Mouse (Mus musculus) embryonic stem cell, embryonic (primary cell): ENCODE results near the gene Raet1e.
"Not testable (repeated sequence)": the region's sequence is repeated elsewhere in the genome, so short reads cannot be mapped to it uniquely, and the experiment has no call there.

ENCODE experiments used
- CTCF ChIA-PET, 4 experiments: fragments of 300-600 bp in 2 of 4; fragments of 350-600 bp in 2 of 4; sonication (Branson Sonifier 250); formaldehyde crosslinking; loops; one replicate each; lab custom pipeline; 2022; ENCODE audit warnings: inconsistent platforms in 2 of 4; lab: Charles Lee
- POLR2A ChIA-PET, 4 experiments: fragments of 300-600 bp in 2 of 4; fragments of 350-600 bp in 2 of 4; sonication (Branson Sonifier 250); formaldehyde crosslinking; loops; one replicate each; lab custom pipeline; 2022; ENCODE audit warnings: antibody characterized with exemption in 4 of 4, inconsistent platforms in 1 of 4; lab: Charles Lee

The Raet1e gene

GRCm38 (mm10) chr10:22413702-22414494, 255.5 kb downstream of the Raet1e start:
- CTCF ChIA-PET, POLR2A ChIA-PET: not testable (repeated sequence)
